Mouse (Mus musculus) cerebellum, adult 8-10 months (tissue): ENCODE measurements around the gene Lrrfip2.

Experiments used
- DNase-seq: peaks from one replicate; pipeline ENCODE4 v3.0.0; 2022

Lrrfip2 gene

GRCm38 (mm10) chr9:111118252-111118890, 979 bp downstream of the Lrrfip2 start:
- DNase-seq: no peak

GRCm38 (mm10) chr9:111118891-111119441, 1.6 kb downstream of the Lrrfip2 start:
- DNase-seq: no peak

- DNase-seq: no peak
Measured at GRCm38 (mm10) chr9:111122446-111122845, 5.1 kb downstream of the Lrrfip2 start.

- DNase-seq: no peak
Measured at GRCm38 (mm10) chr9:111123336-111123735, 5.9 kb downstream of the Lrrfip2 start.

- no peak for DNase-seq
Measured at GRCm38 (mm10) chr9:111124440-111124839, 7.0 kb downstream of the Lrrfip2 start.

GRCm38 (mm10) chr9:111126735-111127134, 9.3 kb downstream of the Lrrfip2 start:
- no peak for DNase-seq

GRCm38 (mm10) chr9:111127749-111128148, 10.4 kb downstream of the Lrrfip2 start:
- no peak for DNase-seq

- no peak for DNase-seq
Measured at GRCm38 (mm10) chr9:111130126-111130525, 12.7 kb downstream of the Lrrfip2 start.

- no peak for DNase-seq
Measured at GRCm38 (mm10) chr9:111138161-111138560, 20.8 kb downstream of the Lrrfip2 start.

- DNase-seq: peak; percentile 55
Measured at GRCm38 (mm10) chr9:111142721-111143120, 25.3 kb downstream of the Lrrfip2 start.

GRCm38 (mm10) chr9:111143387-111143786, 26.0 kb downstream of the Lrrfip2 start:
- no peak for DNase-seq

GRCm38 (mm10) chr9:111144711-111145110, 27.3 kb downstream of the Lrrfip2 start:
- no peak for DNase-seq

- no peak for DNase-seq
Measured at GRCm38 (mm10) chr9:111145497-111146190, 28.3 kb downstream of the Lrrfip2 start.

- no peak for DNase-seq
Measured at GRCm38 (mm10) chr9:111146216-111146798, 28.9 kb downstream of the Lrrfip2 start.

GRCm38 (mm10) chr9:111148006-111148405, 30.6 kb downstream of the Lrrfip2 start:
- no peak for DNase-seq

GRCm38 (mm10) chr9:111148414-111148813, 31.0 kb downstream of the Lrrfip2 start:
- no peak for DNase-seq

- DNase-seq: no peak
Measured at GRCm38 (mm10) chr9:111149188-111149945, 32.0 kb downstream of the Lrrfip2 start.

- no peak for DNase-seq
Measured at GRCm38 (mm10) chr9:111152314-111152897, 35.0 kb downstream of the Lrrfip2 start.

- no peak for DNase-seq
Measured at GRCm38 (mm10) chr9:111153026-111153425, 35.6 kb downstream of the Lrrfip2 start.

- no peak for DNase-seq
Measured at GRCm38 (mm10) chr9:111155764-111156458, 38.5 kb downstream of the Lrrfip2 start.

GRCm38 (mm10) chr9:111159562-111159961, 42.2 kb downstream of the Lrrfip2 start:
- no peak for DNase-seq

GRCm38 (mm10) chr9:111161213-111161612, 43.8 kb downstream of the Lrrfip2 start:
- no peak for DNase-seq
